Mouse (Mus musculus): ENCODE data around the gene Ttc6. TPM values are rescaled to one million over a fixed set of nuclear protein-coding genes. Genes with fewer than 3 reads are reported as not detected.
A peak's percentile ranks its signal among the peaks of the same experiment; 100 is the strongest.

Ttc6 gene
- polyA plus RNA-seq, 1 experiment from 2014 or later = 0.78 TPM

GRCm38 (mm10) chr12:57622030-57622429 lies 58.1 kb downstream of the Ttc6 start:
- ATAC-seq (ENCODE audit: low FRiP score, low read depth) = no peak
- no peaks in the 10 kb centered on the region for H3K36me3 ChIP-seq
- WGBS = 75% methylated on average over 5 of the region's 5 CpGs
- no peaks in the 10 kb centered on the region for H3K4me1 ChIP-seq (replicated peaks)
- H3K4me2 ChIP-seq = no peak overlapping the region
- no peak overlapping the region for H3K27ac ChIP-seq (replicated peaks)
- no peak overlapping the region for H3K4me3 ChIP-seq
- H3K27me3 ChIP-seq = no peaks in the 10 kb centered on the region
- no peaks in the 10 kb centered on the region for H3K9me3 ChIP-seq
- no peak overlapping the region for H3K9ac ChIP-seq

DNA sequence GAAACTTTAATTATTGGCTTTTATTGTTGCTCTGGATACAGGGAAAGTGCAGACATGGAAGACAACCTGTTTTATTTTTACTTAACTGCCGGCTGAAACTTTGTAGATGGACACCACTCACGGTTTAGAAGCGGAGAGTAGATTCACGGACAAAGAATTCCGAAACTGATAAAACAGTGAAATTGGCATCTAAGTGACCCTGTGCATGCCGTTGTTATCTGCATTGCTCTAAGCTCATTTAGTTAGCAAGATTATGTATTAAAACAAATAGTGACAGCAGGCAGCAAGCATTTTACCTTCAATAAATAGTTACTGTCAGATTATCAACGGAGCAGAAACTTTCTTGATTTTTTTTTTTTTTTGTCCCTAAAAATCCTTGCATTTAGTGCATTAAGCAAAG lies 59.4 kb downstream of the Ttc6 start:
- Histone ChIP-seq H3K9ac (no peak overlapping the region), H3K27ac (replicated peaks) (no peak overlapping the region), H3K4me2 (no peak overlapping the region), H3K9me3 (no peaks in the 10 kb centered on the region), H3K27me3 (no peaks in the 10 kb centered on the region), H3K4me3 (no peak overlapping the region), H3K36me3 (no peaks in the 10 kb centered on the region), H3K4me1 (replicated peaks) (no peaks in the 10 kb centered on the region)
- WGBS = 44% methylated on average over 7 of the region's 7 CpGs
- no peak for ATAC-seq (ENCODE audit: low FRiP score, low read depth)

DNA sequence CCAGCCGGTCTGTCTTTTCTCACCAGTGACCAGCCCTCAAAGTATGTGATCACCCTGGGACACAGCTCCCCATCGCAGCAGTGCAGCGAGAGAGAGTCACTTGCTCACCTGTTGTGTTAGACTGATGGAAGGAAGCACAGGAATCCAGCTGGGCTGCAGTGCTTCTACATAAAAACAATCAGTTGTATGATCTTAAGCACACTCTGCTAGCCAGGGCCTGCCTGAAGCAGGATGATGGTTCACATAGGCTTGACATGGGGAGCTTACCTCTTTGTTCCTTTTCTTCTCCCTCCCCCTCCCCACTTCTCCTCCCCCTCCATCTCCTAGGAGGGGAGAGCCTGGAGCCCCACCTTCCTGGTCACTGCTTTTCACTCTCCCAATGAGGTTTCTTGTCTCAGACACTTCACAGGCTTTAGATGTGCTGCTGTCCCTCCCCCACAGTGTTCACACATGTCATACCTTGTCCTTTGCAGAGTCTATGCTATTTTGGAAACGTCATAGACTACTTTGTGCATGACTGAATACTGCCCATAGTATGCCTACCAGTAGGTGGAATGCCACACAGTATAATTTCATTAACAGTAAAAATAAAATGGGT lies 60.2 kb downstream of the Ttc6 start:
- H3K9ac ChIP-seq = no peak overlapping the region
- no peak overlapping the region for H3K4me2 ChIP-seq
- H3K4me3 ChIP-seq = no peak overlapping the region
- no peak overlapping the region for H3K27ac ChIP-seq (replicated peaks)
- no peaks in the 10 kb centered on the region for H3K9me3 ChIP-seq
- ATAC-seq (ENCODE audit: low FRiP score, low read depth) = no peak
- H3K27me3 ChIP-seq = no peaks in the 10 kb centered on the region
- no peaks in the 10 kb centered on the region for H3K4me1 ChIP-seq (replicated peaks)
- WGBS = 20% methylated on average over 4 of the region's 4 CpGs
- no peaks in the 10 kb centered on the region for H3K36me3 ChIP-seq

- H3K4me1 ChIP-seq (replicated peaks) = no peaks in the 10 kb centered on the region
- 84% methylated on average over 4 of the region's 4 CpGs for WGBS
- H3K4me3 ChIP-seq = no peak overlapping the region
- H3K27ac ChIP-seq (replicated peaks) = no peak overlapping the region
- ATAC-seq (ENCODE audit: low FRiP score, low read depth) = no peak
- no peak overlapping the region for H3K4me2 ChIP-seq
- H3K9ac ChIP-seq = no peak overlapping the region
- H3K36me3 ChIP-seq = no peaks in the 10 kb centered on the region
- no peaks in the 10 kb centered on the region for H3K9me3 ChIP-seq
- no peaks in the 10 kb centered on the region for H3K27me3 ChIP-seq
Observed at GRCm38 (mm10) chr12:57650011-57650410, 86.1 kb downstream of the Ttc6 start.

GRCm38 (mm10) chr12:57650677-57651076 lies 86.8 kb downstream of the Ttc6 start:
- Histone ChIP-seq H3K27ac (replicated peaks) (no peak overlapping the region), H3K9me3 (no peaks in the 10 kb centered on the region), H3K36me3 (no peaks in the 10 kb centered on the region), H3K4me2 (no peak overlapping the region), H3K9ac (no peak overlapping the region), H3K27me3 (no peaks in the 10 kb centered on the region), H3K4me3 (no peak overlapping the region), H3K4me1 (replicated peaks) (no peaks in the 10 kb centered on the region)
- ATAC-seq (ENCODE audit: low FRiP score, low read depth) = no peak
- WGBS = 81% methylated on average over 8 of the region's 8 CpGs

DNA sequence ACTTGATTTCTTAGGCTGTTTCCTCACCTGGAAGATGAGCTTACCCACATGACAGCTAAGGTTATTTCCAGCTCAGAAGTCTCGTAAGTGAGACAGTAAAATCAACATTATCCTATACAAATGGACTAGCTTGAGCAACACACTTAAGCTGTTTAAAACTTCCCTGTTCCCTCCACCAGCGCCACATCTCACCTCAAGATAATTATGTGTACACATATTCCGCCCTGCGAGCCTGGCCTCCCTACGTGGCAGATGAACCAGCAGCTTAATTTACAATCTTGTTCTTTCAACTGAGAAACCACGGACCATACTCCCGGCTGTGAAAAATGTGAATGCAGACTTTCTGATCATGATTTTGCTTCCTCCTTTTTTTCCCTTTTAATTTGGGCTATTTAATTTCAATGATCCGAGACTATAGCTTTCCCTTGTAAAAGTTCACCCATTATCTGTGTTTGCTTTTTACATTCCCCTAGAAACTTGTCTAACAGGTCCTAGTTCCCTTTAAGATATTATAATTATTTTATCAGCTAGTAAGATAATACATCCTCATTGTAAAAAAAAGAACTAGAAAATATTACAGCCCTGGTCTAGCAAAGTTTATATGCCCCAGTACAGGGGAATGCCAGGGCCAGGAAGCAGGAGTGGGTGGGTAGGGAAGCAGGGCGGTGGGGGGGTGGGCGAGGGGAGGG lies 99.2 kb downstream of the Ttc6 start:
- H3K36me3 ChIP-seq = no peaks in the 10 kb centered on the region
- no peak for ATAC-seq (ENCODE audit: low FRiP score, low read depth)
- H3K9ac ChIP-seq = no peak overlapping the region
- H3K4me1 ChIP-seq (replicated peaks) = no peaks in the 10 kb centered on the region
- H3K4me3 ChIP-seq = no peak overlapping the region
- H3K27me3 ChIP-seq = no peaks in the 10 kb centered on the region
- 79% methylated on average over 10 of the region's 10 CpGs for WGBS
- H3K9me3 ChIP-seq = no peaks in the 10 kb centered on the region
- no peak overlapping the region for H3K27ac ChIP-seq (replicated peaks)
- no peak overlapping the region for H3K4me2 ChIP-seq

GRCm38 (mm10) chr12:57672414-57672813 lies 108.5 kb downstream of the Ttc6 start:
- Histone ChIP-seq H3K9ac (no peak overlapping the region), H3K4me2 (no peak overlapping the region), H3K9me3 (no peaks in the 10 kb centered on the region), H3K4me1 (replicated peaks) (no peaks in the 10 kb centered on the region), H3K27me3 (no peaks in the 10 kb centered on the region), H3K36me3 (no peaks in the 10 kb centered on the region), H3K4me3 (no peak overlapping the region), H3K27ac (replicated peaks) (no peak overlapping the region)
- ATAC-seq (ENCODE audit: low FRiP score, low read depth) = no peak
- 94% methylated on average over 2 of the region's 2 CpGs for WGBS

- Histone ChIP-seq H3K27me3 (no peaks in the 10 kb centered on the region), H3K4me3 (no peak overlapping the region), H3K4me2 (no peak overlapping the region), H3K36me3 (no peaks in the 10 kb centered on the region), H3K9me3 (no peaks in the 10 kb centered on the region), H3K9ac (no peak overlapping the region), H3K27ac (replicated peaks) (no peak overlapping the region), H3K4me1 (replicated peaks) (no peaks in the 10 kb centered on the region)
- ATAC-seq (ENCODE audit: low FRiP score, low read depth) = no peak
- 49% methylated on average over 9 of the region's 9 CpGs for WGBS
Observed at GRCm38 (mm10) chr12:57684967-57685423, 121.1 kb downstream of the Ttc6 start.

DNA sequence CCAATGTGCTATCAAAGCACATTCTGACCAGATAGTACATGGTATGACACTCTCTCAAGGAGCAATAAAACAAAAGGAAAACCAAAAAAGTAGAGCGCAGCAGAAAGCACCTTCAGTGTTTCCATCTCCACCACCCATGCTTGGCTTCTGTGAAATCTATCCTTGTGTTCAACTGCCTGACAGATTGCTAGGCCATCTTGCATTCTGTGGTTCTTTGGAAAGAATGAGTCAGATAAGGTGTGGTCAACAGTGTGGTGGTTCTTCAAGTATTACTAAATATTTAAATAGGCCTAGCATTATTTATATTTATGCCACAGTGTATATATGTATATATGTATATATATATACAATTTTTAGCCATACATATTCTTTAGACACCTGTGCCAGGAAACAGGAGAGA lies 146.1 kb downstream of the Ttc6 start:
- ATAC-seq (ENCODE audit: low FRiP score, low read depth) = no peak
- H3K4me3 ChIP-seq = no peak overlapping the region
- no peaks in the 10 kb centered on the region for H3K36me3 ChIP-seq
- H3K27ac ChIP-seq (replicated peaks) = no peak overlapping the region
- no peak overlapping the region for H3K9ac ChIP-seq
- no peaks in the 10 kb centered on the region for H3K4me1 ChIP-seq (replicated peaks)
- WGBS = 100% methylated on average over 1 of the region's 1 CpGs
- no peak overlapping the region for H3K4me2 ChIP-seq
- H3K9me3 ChIP-seq = no peaks in the 10 kb centered on the region
- H3K27me3 ChIP-seq = no peaks in the 10 kb centered on the region

DNA sequence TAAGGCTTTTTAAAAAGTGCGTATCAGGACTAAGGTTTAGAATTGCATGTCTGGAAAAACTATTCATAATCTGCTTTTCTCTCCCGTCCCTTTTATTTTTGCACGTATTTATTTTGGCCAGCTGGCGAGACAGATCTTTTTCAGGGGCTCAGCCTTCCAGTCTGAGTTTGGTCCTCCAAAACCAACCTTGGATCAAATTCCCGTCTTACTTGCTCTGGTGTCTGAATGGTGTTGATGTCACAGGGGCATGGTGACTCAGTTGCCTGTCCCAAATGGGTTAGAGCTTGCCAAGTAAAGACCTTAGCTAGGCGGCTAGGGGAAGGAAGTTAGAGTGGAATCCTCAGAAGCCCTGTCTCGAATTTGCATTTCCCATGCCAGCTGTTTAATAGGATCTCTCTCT lies 200.8 kb downstream of the Ttc6 start:
- Histone ChIP-seq H3K9ac (no peak overlapping the region), H3K4me2 (no peak overlapping the region), H3K4me3 (no peak overlapping the region), H3K9me3 (no peaks in the 10 kb centered on the region), H3K4me1 (replicated peaks) (no peaks in the 10 kb centered on the region), H3K27ac (replicated peaks) (no peak overlapping the region), H3K36me3 (no peaks in the 10 kb centered on the region), H3K27me3 (no peaks in the 10 kb centered on the region)
- no peak for ATAC-seq (ENCODE audit: low FRiP score, low read depth)
- WGBS = 88% methylated on average over 7 of the region's 7 CpGs

- no peak overlapping the region for H3K4me3 ChIP-seq
- H3K4me2 ChIP-seq = peak overlapping the region; percentile 40
- no peak overlapping the region for H3K27ac ChIP-seq (replicated peaks)
- 0 out of 2 replicates have a peak, but pooled peaks have one; percentile 19 for ATAC-seq (ENCODE audit: low FRiP score, low read depth)
- WGBS = 9% methylated on average over 12 of the region's 12 CpGs
- no peaks in the 10 kb centered on the region for H3K9me3 ChIP-seq
- no peaks in the 10 kb centered on the region for H3K36me3 ChIP-seq
- no peak overlapping the region for H3K9ac ChIP-seq
- H3K4me1 ChIP-seq (replicated peaks) = peaks cover 9% of the 10 kb centered on the region
- H3K27me3 ChIP-seq = no peaks in the 10 kb centered on the region
Observed at GRCm38 (mm10) chr12:57776290-57776997, 212.5 kb downstream of the Ttc6 start.

DNA sequence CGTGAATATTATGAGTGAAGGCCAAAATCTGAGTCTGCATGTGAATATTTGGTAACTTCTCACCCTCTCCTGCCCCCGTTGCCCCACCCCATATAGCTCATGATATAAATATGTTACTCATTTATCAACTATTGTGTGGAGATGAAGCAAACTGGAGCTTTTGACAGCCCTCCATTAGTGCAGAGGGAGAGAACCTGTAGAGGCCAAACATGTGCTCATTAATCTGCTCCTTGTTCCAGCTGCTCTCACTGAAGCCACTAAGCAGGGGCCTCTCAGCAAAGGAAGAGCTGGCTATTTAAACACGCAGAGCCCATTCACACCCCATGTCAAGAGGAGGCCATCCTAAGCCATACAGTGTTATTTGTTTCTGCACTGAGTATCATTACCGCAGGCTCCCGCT lies 218.0 kb downstream of the Ttc6 start:
- Histone ChIP-seq H3K9ac (no peak overlapping the region), H3K9me3 (no peaks in the 10 kb centered on the region), H3K27me3 (no peaks in the 10 kb centered on the region), H3K4me3 (no peak overlapping the region), H3K36me3 (no peaks in the 10 kb centered on the region), H3K4me1 (replicated peaks) (no peaks in the 10 kb centered on the region), H3K27ac (replicated peaks) (no peak overlapping the region), H3K4me2 (no peak overlapping the region)
- no peak for ATAC-seq (ENCODE audit: low FRiP score, low read depth)
- WGBS = 65% methylated on average over 5 of the region's 5 CpGs
